Mouse (Mus musculus): ENCODE data around the gene Dnajc7.
"Not testable (repeated sequence)": the region's sequence is repeated elsewhere in the genome, so short reads cannot be mapped to it uniquely, and the experiment has no call there.

Dnajc7 gene

GRCm38 (mm10) chr11:100616332-100616731 lies 3.6 kb downstream of the Dnajc7 start:
- no peak for DNase-seq (ENCODE audit: low spot score)

- no peak for DNase-seq (ENCODE audit: low spot score)
Observed at GRCm38 (mm10) chr11:100613241-100613640, 6.7 kb downstream of the Dnajc7 start.

- no peak for DNase-seq (ENCODE audit: low spot score)
Observed at GRCm38 (mm10) chr11:100611627-100612026, 8.3 kb downstream of the Dnajc7 start.

- no peak for DNase-seq (ENCODE audit: low spot score)
Observed at GRCm38 (mm10) chr11:100609997-100610680, 9.8 kb downstream of the Dnajc7 start.

GRCm38 (mm10) chr11:100609355-100609996 lies 10.5 kb downstream of the Dnajc7 start:
- no peak for DNase-seq (ENCODE audit: low spot score)

GRCm38 (mm10) chr11:100608796-100609195 lies 11.2 kb downstream of the Dnajc7 start:
- DNase-seq (ENCODE audit: low spot score), result no peak

GRCm38 (mm10) chr11:100607121-100607520 lies 12.8 kb downstream of the Dnajc7 start:
- no peak for DNase-seq (ENCODE audit: low spot score)

GRCm38 (mm10) chr11:100605451-100605850 lies 14.5 kb downstream of the Dnajc7 start:
- DNase-seq (ENCODE audit: low spot score), result no peak

- DNase-seq (ENCODE audit: low spot score), result no peak
Observed at GRCm38 (mm10) chr11:100604321-100605005, 15.5 kb downstream of the Dnajc7 start.

- DNase-seq (ENCODE audit: low spot score), result no peak
Observed at GRCm38 (mm10) chr11:100603813-100604212, 16.2 kb downstream of the Dnajc7 start.

GRCm38 (mm10) chr11:100603155-100603554 lies 16.8 kb downstream of the Dnajc7 start:
- no peak for DNase-seq (ENCODE audit: low spot score)

GRCm38 (mm10) chr11:100601372-100601771 lies 18.6 kb downstream of the Dnajc7 start:
- DNase-seq (ENCODE audit: low spot score), result no peak

- DNase-seq (ENCODE audit: low spot score), result no peak
Observed at GRCm38 (mm10) chr11:100598074-100598473, 21.9 kb downstream of the Dnajc7 start.

GRCm38 (mm10) chr11:100595533-100595932 lies 24.4 kb downstream of the Dnajc7 start:
- no peak for DNase-seq (ENCODE audit: low spot score)

GRCm38 (mm10) chr11:100594608-100595007 lies 25.4 kb downstream of the Dnajc7 start:
- no peak for DNase-seq (ENCODE audit: low spot score)

GRCm38 (mm10) chr11:100592346-100593046 lies 27.5 kb downstream of the Dnajc7 start:
- DNase-seq (ENCODE audit: low spot score), result no peak

- no peak for DNase-seq (ENCODE audit: low spot score)
Observed at GRCm38 (mm10) chr11:100588462-100588861, 31.5 kb downstream of the Dnajc7 start.

GRCm38 (mm10) chr11:100585148-100585547 lies 34.8 kb downstream of the Dnajc7 start:
- DNase-seq (ENCODE audit: low spot score), result no peak

GRCm38 (mm10) chr11:100584561-100584961 lies 35.4 kb downstream of the Dnajc7 start:
- DNase-seq (ENCODE audit: low spot score), result no peak

GRCm38 (mm10) chr11:100582836-100583235 lies 37.1 kb downstream of the Dnajc7 start:
- no peak for DNase-seq (ENCODE audit: low spot score)

- DNase-seq (ENCODE audit: low spot score), result not testable (repeated sequence)
Observed at GRCm38 (mm10) chr11:100582413-100582812, 37.6 kb downstream of the Dnajc7 start.

- DNase-seq (ENCODE audit: low spot score), result no peak
Observed at GRCm38 (mm10) chr11:100581756-100582155, 38.2 kb downstream of the Dnajc7 start.
